Mouse (Mus musculus) gastrocnemius, adult 8-10 months (tissue): Measurements from ENCODE around the gene B3gnt4. TPM values are rescaled to one million over a fixed set of nuclear protein-coding genes. Genes with fewer than 3 reads are reported as not detected.

Experiments used
- DNase-seq, 2 experiments: peaks; one replicate each; pipeline ENCODE4 v3.0.0; 2022; ENCODE audit warnings: low spot score in 2 of 2
- microRNA-seq: library from miRNA; unstranded; fragments of <30 nt; microRNA quantifications from one replicate; pipeline ENCODE4 v1.2.0, GENCODE M21; 2022
- total RNA-seq, 4 experiments: library from RNA; stranded (reverse); gene quantifications; 2 replicates each; pipeline ENCODE4 v1.2.4; 2022

B3gnt4 gene
- total RNA-seq, 4 experiments from 2014 or later, result not detected

- peak in 1 of 2 experiments; percentile 1 for DNase-seq
These were observed 15.7 kb downstream of the B3gnt4 start for GRCm38 (mm10) chr5:123525916-123526495.

GRCm38 (mm10) chr5:123528641-123529040 lies 18.4 kb downstream of the B3gnt4 start:
- DNase-seq, result peak in 1 of 2 experiments; percentile 0

GRCm38 (mm10) chr5:123530056-123530455 lies 19.8 kb downstream of the B3gnt4 start:
- peak in 1 of 2 experiments; percentile 1 for DNase-seq

- peak in 1 of 2 experiments; percentile 0 for DNase-seq
These were observed 23.5 kb downstream of the B3gnt4 start for GRCm38 (mm10) chr5:123533801-123534200.

- no peak for DNase-seq
These were observed 45.4 kb downstream of the B3gnt4 start for GRCm38 (mm10) chr5:123555693-123556092.

GRCm38 (mm10) chr5:123556451-123556850 lies 46.2 kb downstream of the B3gnt4 start:
- DNase-seq, result peak; percentile 42 to 53

- no peak for DNase-seq
These were observed 49.3 kb downstream of the B3gnt4 start for GRCm38 (mm10) chr5:123559588-123559987.

- DNase-seq, result no peak
These were observed 50.9 kb downstream of the B3gnt4 start for GRCm38 (mm10) chr5:123561128-123561527.

Small RNAs within 50 kb of the gene (microRNA-seq; reads per million reads assigned to microRNA genes)
- gene Mir7647, result not detected

Other genes starting within 250 kb of the B3gnt4 start
- gene Bcl7a, start 166.6 kb upstream of the B3gnt4 start, total RNA-seq, result 1 to 10 TPM; 7.3 to 9.6 (median 7.9) TPM
- 10 to 100 TPM; 62.2 to 81.0 (median 63.8) TPM for gene Mlxip, start 115.7 kb upstream of the B3gnt4 start, total RNA-seq
- gene Lrrc43, start 21.2 kb upstream of the B3gnt4 start, total RNA-seq, result not detected
- not detected for gene Il31, start 21.0 kb upstream of the B3gnt4 start, total RNA-seq
- 10 to 100 TPM; 37.0 to 44.9 (median 41.6) TPM for gene Diablo, start 13.7 kb downstream of the B3gnt4 start, total RNA-seq
- not detected for gene Gm49027, start 15.0 kb downstream of the B3gnt4 start, total RNA-seq
- 10 to 100 TPM; 35.1 to 44.4 (median 38.9) TPM for gene Vps33a, start 62.6 kb downstream of the B3gnt4 start, total RNA-seq
- 100 to 1,000 TPM; 341 to 375 (median 357) TPM for gene Clip1, start 174.2 kb downstream of the B3gnt4 start, total RNA-seq
- 10 to 100 TPM in 3 of 4 experiments, 1 to 10 TPM in 1; 10.0 to 15.4 (median 11.6) TPM for gene Zcchc8, start 210.6 kb downstream of the B3gnt4 start, total RNA-seq
- gene Rsrc2, start 239.0 kb downstream of the B3gnt4 start, total RNA-seq, result 10 to 100 TPM; 28.1 to 39.6 (median 33.0) TPM
- gene Kntc1, start 239.3 kb downstream of the B3gnt4 start, total RNA-seq, result under 1 TPM in 1 of 4 experiments, not detected in 3; 0.05 TPM